Mouse (Mus musculus): ENCODE measurements at regions not wholly inside any gene's neighbourhood (a gene's known extent, or its start where the extent isn't known, plus 50 kb on each side); places are given as distances from the start of the nearest gene placed in this dataset.

DNA sequence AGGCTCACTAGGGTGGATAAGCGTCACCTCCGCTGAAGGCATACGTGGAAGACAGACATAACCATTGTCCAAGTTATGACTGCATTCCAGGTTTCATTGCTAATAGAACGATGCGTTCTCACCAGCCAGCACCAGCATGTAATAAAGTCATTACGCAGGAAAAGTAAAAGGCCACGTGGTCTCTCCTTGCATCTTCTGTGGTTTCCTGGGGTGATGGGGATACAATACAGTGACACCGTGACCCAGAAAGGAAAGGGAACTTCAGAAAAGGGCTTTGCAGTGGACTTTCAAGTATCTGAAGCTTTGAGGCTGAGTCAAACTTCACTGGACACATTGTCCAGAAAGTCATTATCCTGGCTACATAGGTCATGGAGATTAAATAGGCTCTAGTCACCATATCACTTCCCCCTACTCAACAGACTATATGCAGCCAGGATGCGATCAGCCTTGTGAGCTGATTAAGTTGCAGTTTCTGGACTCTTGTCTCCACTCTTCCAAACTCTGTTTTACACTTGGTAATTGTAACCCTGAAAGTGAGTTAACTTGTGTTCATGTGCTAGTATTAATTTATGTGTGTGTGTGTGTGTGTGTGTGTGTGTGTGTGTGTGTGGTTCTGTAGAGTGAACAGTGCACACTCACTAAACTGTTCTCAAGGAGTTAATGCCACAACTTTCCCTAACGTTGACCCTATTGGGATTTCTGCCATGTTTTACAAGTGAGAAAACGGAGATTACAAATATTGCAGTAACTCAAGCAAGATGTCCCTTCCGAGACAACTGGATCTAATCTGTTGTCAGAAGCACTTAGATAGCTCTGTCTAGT is 522.2 kb downstream of the Rwdd3 start:
- Histone ChIP-seq H3K27ac (ENCODE audit: low read depth, low read length) (no peak overlapping the region), H3K4me1 (ENCODE audit: control insufficient read depth, insufficient read depth, low read depth, low read length) (no peaks in the 10 kb centered on the region), H3K9ac (ENCODE audit: low read depth, low read length) (no peak overlapping the region), H3K4me3 (ENCODE audit: low read length) (no peak overlapping the region), H3K36me3 (ENCODE audit: control insufficient read depth, insufficient read depth, low read length) (no peaks in the 10 kb centered on the region), H3K4me2 (ENCODE audit: low read length) (no peak overlapping the region), H3K9me3 (ENCODE audit: control insufficient read depth, low read length) (no peaks in the 10 kb centered on the region), H3K27me3 (replicated peaks; ENCODE audit: control insufficient read depth, insufficient read depth, low read length) (no peaks in the 10 kb centered on the region)
- no peak for ATAC-seq
- WGBS = 63% methylated on average over 12 of the region's 12 CpGs

DNA sequence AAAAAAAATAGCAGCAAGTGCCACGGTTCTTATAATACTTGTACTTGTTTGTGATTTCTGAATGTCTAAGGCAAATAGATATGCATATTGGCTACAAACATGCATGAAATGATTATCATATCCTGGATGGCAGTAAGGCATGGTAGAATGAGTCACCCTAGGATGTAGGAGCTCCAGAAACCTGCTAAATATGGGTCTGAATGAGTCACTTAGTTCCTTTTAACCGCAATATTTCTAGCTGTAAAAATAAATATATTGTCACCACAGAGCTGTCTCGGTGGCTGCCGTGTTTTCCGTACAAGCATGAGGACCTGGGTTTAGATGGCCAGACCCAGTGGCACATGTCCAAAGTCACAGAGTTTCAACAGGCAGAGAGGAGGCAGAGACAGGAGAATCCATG is 523.1 kb downstream of the Rwdd3 start:
- no peak overlapping the region for H3K27ac ChIP-seq (ENCODE audit: low read depth, low read length)
- WGBS = 90% methylated on average over 5 of the region's 5 CpGs
- no peaks in the 10 kb centered on the region for H3K9me3 ChIP-seq (ENCODE audit: control insufficient read depth, low read length)
- H3K9ac ChIP-seq (ENCODE audit: low read depth, low read length) = no peak overlapping the region
- no peaks in the 10 kb centered on the region for H3K27me3 ChIP-seq (replicated peaks; ENCODE audit: control insufficient read depth, insufficient read depth, low read length)
- H3K4me3 ChIP-seq (ENCODE audit: low read length) = no peak overlapping the region
- no peak for ATAC-seq
- no peaks in the 10 kb centered on the region for H3K36me3 ChIP-seq (ENCODE audit: control insufficient read depth, insufficient read depth, low read length)
- no peaks in the 10 kb centered on the region for H3K4me1 ChIP-seq (ENCODE audit: control insufficient read depth, insufficient read depth, low read depth, low read length)
- H3K4me2 ChIP-seq (ENCODE audit: low read length) = no peak overlapping the region

DNA sequence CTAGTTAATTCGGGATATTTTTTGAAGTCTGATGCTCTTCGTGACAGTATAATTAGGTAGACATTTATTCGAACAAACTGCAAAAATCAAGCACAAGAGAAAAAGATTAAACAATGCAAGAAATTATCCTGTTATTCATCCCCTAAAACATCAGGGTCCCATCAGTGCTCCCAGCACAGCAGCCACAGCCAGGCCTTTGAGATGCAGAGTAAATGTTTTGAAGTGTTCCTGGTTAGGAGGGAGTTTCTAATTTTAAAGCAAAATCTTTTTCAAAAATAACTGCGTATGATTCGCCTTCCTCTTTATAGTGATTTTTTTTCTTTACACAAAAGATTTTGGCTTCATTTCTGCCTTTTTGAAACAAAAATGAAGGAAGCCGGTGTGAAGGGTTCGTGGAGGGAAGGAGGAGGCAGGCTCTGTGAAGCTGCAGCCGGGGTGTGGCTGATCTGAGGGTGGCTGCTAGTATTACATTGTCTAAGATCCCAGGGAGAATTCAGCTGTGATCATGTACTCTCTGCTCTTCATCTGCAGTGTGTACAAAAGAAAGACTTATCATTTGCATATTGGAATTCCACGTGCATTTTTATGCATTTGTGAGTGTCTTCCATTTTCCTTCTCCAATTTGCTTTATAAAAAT is 534.7 kb downstream of the Rwdd3 start:
- no peaks in the 10 kb centered on the region for H3K27me3 ChIP-seq (replicated peaks; ENCODE audit: control insufficient read depth, insufficient read depth, low read length)
- H3K36me3 ChIP-seq (ENCODE audit: control insufficient read depth, insufficient read depth, low read length) = no peaks in the 10 kb centered on the region
- H3K27ac ChIP-seq (ENCODE audit: low read depth, low read length) = no peak overlapping the region
- H3K4me1 ChIP-seq (ENCODE audit: control insufficient read depth, insufficient read depth, low read depth, low read length) = no peaks in the 10 kb centered on the region
- no peak overlapping the region for H3K4me2 ChIP-seq (ENCODE audit: low read length)
- H3K9ac ChIP-seq (ENCODE audit: low read depth, low read length) = no peak overlapping the region; the same call in 1 of the 2 replicates
- no peak overlapping the region for H3K4me3 ChIP-seq (ENCODE audit: low read length)
- no peaks in the 10 kb centered on the region for H3K9me3 ChIP-seq (ENCODE audit: control insufficient read depth, low read length)
- 57% methylated on average over 9 of the region's 9 CpGs for WGBS
- ATAC-seq = no peak

DNA sequence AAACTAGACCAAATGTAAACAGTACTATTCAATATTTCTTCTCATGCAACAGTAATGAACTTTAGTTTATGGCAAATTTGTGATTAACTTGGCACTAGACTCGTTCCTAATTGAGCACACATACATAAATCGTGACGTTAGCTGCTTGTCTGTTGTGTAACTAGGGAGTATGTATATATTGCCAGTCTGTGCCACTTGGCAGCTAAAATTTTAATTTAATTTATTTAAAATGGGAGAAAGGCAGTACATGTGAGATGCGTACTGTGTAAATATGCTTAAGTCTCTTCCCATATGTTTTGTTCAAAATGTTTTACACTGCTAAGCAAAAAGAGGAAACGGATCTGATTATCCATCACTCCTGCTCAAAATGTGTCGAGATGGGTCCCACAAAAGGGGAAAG is 553.1 kb downstream of the Rwdd3 start:
- H3K27ac ChIP-seq (ENCODE audit: low read depth, low read length) = no peak overlapping the region
- 70% methylated on average over 6 of the region's 6 CpGs for WGBS
- no peak overlapping the region for H3K9ac ChIP-seq (ENCODE audit: low read depth, low read length)
- H3K36me3 ChIP-seq (ENCODE audit: control insufficient read depth, insufficient read depth, low read length) = no peaks in the 10 kb centered on the region
- no peak overlapping the region for H3K4me2 ChIP-seq (ENCODE audit: low read length)
- no peaks in the 10 kb centered on the region for H3K9me3 ChIP-seq (ENCODE audit: control insufficient read depth, low read length)
- no peak overlapping the region for H3K4me3 ChIP-seq (ENCODE audit: low read length)
- no peaks in the 10 kb centered on the region for H3K4me1 ChIP-seq (ENCODE audit: control insufficient read depth, insufficient read depth, low read depth, low read length)
- ATAC-seq = no peak
- no peaks in the 10 kb centered on the region for H3K27me3 ChIP-seq (replicated peaks; ENCODE audit: control insufficient read depth, insufficient read depth, low read length)

DNA sequence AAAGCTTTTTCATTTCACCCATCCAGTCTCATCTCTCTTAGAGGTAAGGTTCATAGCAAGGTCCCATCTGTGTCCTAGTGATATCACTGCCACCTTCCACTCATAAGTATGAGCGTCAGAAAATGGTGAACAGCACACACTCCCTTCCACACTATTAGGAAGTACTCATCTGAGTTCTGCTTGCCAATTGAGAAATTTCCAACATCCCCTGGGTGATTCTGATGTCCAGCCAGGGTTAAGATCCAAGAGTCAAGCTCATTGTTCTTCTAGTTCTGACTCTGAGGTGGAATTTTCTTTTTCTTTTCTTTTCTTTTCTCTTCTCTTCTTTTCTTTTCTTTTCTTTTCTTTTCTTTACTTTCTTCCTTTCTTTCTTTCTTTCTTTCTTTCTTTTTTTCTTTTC is 577.3 kb downstream of the Rwdd3 start:
- H3K27me3 ChIP-seq (replicated peaks; ENCODE audit: control insufficient read depth, insufficient read depth, low read length) = no peaks in the 10 kb centered on the region
- H3K4me3 ChIP-seq (ENCODE audit: low read length) = no peak overlapping the region
- no peaks in the 10 kb centered on the region for H3K9me3 ChIP-seq (ENCODE audit: control insufficient read depth, low read length)
- ATAC-seq = no peak
- no peak overlapping the region for H3K9ac ChIP-seq (ENCODE audit: low read depth, low read length)
- H3K4me2 ChIP-seq (ENCODE audit: low read length) = no peak overlapping the region
- 93% methylated on average over 1 of the region's 1 CpGs for WGBS
- H3K4me1 ChIP-seq (ENCODE audit: control insufficient read depth, insufficient read depth, low read depth, low read length) = no peaks in the 10 kb centered on the region
- no peaks in the 10 kb centered on the region for H3K36me3 ChIP-seq (ENCODE audit: control insufficient read depth, insufficient read depth, low read length)
- H3K27ac ChIP-seq (ENCODE audit: low read depth, low read length) = no peak overlapping the region

DNA sequence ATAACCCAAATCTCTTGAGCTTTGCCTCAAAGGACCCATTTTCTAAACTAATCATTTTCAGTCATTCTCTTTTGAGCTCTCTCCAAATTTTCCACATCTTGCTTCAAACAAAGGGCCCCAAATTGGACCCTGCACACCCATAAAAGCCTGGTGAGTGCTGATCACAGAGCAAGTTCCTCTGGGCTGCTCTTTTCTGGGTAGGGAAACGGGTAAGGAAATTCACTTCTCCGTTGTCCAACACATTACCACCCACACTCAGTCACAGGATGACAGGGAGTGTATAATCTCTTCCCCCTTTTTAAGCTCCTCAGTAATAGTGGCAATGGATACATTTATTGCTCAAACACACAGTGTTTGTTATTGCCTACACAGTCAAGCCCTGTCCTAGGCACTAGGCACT is 580.3 kb downstream of the Rwdd3 start:
- ATAC-seq = no peak
- H3K36me3 ChIP-seq (ENCODE audit: control insufficient read depth, insufficient read depth, low read length) = no peaks in the 10 kb centered on the region
- no peaks in the 10 kb centered on the region for H3K4me1 ChIP-seq (ENCODE audit: control insufficient read depth, insufficient read depth, low read depth, low read length)
- no peaks in the 10 kb centered on the region for H3K27me3 ChIP-seq (replicated peaks; ENCODE audit: control insufficient read depth, insufficient read depth, low read length)
- no peak overlapping the region for H3K4me3 ChIP-seq (ENCODE audit: low read length)
- H3K9ac ChIP-seq (ENCODE audit: low read depth, low read length) = no peak overlapping the region
- no peak overlapping the region for H3K4me2 ChIP-seq (ENCODE audit: low read length)
- H3K9me3 ChIP-seq (ENCODE audit: control insufficient read depth, low read length) = no peaks in the 10 kb centered on the region
- no peak overlapping the region for H3K27ac ChIP-seq (ENCODE audit: low read depth, low read length)
- 51% methylated on average over 2 of the region's 2 CpGs for WGBS

DNA sequence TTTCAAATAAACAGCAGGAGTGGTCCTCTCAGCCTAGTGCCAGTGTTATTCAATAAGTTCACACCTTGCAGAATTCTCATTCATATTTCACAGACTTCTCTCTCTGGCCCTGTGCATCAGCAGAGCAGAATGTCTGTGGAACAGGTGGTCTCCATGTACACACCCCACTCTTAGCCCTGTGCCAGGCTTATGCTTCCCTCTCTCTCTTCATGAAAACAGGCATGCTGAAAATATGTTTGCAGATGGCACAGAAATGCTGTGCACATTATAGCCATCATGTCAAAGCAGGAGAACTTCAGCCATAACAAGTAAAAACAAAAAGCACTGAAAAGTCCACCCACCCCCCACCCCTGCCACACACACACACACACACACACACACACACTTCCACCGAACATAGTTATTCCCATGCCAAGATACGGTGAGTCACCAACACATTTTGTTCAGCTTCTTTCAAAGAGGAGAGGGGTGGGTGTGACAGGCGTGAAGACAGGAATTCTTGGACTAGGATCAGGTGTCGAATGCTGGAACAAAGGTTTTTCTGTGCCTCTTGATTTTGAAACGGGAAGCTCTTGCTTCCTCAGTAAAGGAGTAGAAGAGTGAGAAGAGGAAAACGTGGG is 600.6 kb downstream of the Rwdd3 start:
- Histone ChIP-seq H3K9me3 (ENCODE audit: control insufficient read depth, low read length) (no peaks in the 10 kb centered on the region), H3K27me3 (replicated peaks; ENCODE audit: control insufficient read depth, insufficient read depth, low read length) (no peaks in the 10 kb centered on the region), H3K9ac (ENCODE audit: low read depth, low read length) (no peak overlapping the region), H3K27ac (ENCODE audit: low read depth, low read length) (no peak overlapping the region), H3K4me1 (ENCODE audit: control insufficient read depth, insufficient read depth, low read depth, low read length) (no peaks in the 10 kb centered on the region), H3K36me3 (ENCODE audit: control insufficient read depth, insufficient read depth, low read length) (no peaks in the 10 kb centered on the region), H3K4me2 (ENCODE audit: low read length) (no peak overlapping the region), H3K4me3 (ENCODE audit: low read length) (no peak overlapping the region)
- ATAC-seq = no peak
- WGBS = 42% methylated on average over 6 of the region's 6 CpGs

DNA sequence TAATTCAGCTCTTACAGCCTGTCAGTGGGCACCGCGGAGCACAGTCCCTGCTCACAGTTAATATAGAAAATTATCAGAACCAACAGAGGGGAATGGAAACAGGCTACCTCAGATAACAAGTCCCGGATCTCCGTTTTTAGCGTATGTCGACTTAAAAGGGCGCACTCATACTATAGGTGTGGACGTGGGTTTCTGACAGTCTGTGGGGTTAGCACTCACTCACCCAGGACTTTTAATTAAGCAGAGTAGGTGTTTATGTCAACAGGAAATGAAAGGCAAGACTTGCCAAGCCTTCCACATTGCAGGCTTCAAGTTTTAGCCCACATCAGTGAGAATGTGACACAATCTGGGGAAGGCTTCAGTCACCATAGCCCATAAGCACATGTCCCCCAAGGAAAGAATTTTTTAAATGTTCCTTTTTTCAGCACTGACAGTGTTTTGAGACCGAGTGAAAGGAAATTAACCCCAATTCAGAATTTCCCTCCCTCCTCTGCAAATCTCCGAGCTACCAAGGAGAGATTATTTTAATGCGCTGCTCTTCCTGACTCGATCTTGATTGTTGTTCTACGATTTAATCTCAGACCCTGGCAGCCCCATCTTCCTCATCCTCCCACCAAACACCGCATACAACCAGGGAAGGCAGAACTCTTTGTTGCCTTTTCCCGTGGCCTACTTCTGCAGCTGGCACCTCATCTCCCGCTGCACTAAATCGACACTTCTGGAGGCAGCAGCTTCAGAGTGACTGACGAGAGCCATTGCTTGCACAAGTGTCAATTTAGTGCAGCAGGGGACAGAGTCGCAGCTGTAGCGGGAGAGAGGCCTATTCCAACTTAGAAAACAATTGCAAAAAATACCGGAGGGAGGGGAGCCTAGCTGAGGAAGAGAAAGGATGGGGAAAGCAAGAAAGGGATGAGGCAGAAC is 629.7 kb downstream of the Rwdd3 start:
- H3K36me3 ChIP-seq (ENCODE audit: control insufficient read depth, insufficient read depth, low read length) = no peaks in the 10 kb centered on the region
- no peaks in the 10 kb centered on the region for H3K4me1 ChIP-seq (ENCODE audit: control insufficient read depth, insufficient read depth, low read depth, low read length)
- H3K9ac ChIP-seq (ENCODE audit: low read depth, low read length) = no peak overlapping the region
- no peaks in the 10 kb centered on the region for H3K9me3 ChIP-seq (ENCODE audit: control insufficient read depth, low read length)
- H3K27ac ChIP-seq (ENCODE audit: low read depth, low read length) = no peak overlapping the region
- WGBS = 44% methylated on average over 21 of the region's 21 CpGs
- no peaks in the 10 kb centered on the region for H3K27me3 ChIP-seq (replicated peaks; ENCODE audit: control insufficient read depth, insufficient read depth, low read length)
- peak; percentile 42; the same call in 1 of the 2 replicates for ATAC-seq
- H3K4me2 ChIP-seq (ENCODE audit: low read length) = peak overlapping the region; percentile 24; the same call in 1 of the 2 replicates
- H3K4me3 ChIP-seq (ENCODE audit: low read length) = no peak overlapping the region
